Mouse (Mus musculus): Measurements from ENCODE around the gene Apoa1.

The Apoa1 gene

DNA sequence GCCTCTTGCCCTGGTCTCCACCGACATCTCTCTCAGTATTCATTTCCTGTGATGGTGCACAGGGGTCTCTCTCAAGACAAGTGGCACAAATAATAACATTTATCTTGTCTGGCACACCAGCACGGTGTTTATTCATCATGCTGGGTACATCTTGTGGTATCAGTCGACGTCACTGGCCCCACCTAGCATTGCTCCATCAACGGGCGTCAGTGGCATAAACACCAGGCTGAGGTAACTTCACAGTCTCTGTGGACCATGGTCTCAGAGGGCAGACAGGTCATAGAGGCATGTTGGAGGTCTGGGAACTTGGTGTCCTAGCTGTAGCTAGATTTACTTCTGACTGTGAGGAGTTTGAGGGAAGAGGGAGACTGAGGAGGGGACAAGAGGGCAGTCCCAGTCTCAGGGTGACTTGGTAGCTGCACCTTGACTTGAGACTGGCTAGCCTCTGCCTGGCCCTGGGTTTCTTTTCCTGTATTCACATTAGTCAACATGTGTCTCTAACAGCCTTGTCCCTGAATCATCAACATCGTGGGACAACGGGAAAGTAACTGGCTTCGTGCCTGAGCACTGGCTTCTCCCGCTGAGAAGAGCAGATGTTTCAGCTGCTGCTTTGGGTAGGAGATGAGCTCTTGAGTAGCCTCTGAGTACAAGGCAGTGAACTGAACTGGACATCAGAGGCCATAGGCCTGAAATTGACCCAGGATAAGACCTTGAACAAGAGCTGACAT lies 28.4 kb downstream of the Apoa1 start:
- DNase-seq (ENCODE audit: low read depth, low spot score), result peak; percentile 34

DNA sequence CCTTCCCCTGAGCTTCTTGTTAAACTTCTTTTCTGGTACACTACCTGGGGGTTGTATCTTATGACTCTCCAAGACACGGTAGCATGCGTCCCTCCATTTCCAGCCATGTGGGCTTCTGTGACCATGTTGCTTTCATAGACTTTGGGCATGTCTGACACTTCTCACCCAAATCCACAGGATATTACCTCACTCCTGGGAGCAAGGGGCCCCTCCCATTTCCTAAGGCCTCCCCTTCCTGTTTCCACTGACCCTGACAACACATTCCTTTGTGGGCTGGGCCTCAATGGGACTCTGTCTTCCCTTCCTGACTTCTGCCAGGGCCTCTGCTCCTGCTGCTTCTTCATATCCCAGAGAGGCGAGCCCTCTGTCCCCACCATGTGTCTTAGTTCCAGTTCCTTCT lies 29.2 kb downstream of the Apoa1 start:
- peak; percentile 67 for DNase-seq (ENCODE audit: low read depth, low spot score)

DNA sequence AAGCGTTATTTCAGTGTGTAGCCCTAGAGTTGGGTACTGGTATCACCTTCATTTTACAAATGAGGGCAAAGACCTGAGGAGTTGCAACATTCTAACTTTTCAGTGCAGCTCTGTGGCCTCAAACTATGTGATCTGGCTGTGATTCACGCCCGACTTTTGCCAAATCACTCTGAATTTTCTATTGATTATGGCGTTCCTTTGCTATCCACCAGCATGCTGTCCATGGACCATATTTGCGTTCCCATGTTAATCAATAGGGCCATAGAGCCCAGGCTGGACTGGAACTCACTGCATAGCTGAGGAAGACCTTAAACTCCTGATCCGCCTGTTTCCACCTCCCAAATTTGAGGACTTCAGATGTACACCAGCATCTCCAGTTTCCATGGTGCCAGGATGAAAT lies 30.7 kb downstream of the Apoa1 start:
- no peak for DNase-seq (ENCODE audit: low read depth, low spot score)

DNA sequence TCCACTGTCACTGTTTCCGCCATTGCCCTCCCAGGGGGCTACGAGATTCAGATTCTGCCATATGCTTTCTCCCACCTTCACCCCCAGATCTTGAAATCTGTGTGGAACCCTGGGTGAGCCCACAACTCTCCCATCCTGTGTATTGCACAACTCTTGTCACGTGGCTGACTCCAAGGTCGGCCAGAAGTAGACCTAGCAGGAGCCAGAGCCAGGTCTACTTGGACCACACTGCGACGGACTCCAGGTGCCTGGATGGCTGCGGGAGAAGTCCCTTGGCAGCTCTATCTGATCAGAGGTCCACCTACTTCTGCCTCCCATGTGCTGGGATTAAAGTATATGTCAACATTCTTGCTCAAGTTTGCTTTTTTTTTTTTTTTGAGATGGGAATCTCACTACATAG lies 32.8 kb downstream of the Apoa1 start:
- no peak for DNase-seq (ENCODE audit: low read depth, low spot score)

DNA sequence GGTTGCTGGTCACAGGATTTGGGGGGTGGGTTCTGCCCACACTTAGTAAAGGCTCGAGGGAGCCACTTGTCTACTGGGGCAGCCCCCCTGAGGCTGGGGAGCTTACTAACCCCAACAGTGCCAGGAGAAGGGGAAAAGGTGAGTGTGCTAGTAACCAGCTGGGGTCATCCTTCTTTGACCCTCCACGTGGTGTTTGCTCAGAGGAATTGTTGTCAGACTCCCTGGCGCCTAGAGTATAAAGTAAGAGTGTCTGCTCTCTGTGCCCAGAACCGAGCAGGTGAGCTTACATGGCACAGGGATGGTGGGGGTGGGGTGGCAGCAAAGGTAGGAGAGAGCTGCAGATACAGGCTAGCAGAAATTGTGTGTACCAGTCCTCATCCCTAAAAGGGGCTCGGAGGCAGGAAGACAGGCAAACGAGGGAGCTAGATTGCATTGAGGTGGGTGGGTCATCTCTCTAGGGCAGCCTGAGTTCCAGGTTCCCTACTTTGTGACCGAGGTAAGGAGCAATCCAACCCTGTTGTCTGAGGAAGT lies 40.0 kb downstream of the Apoa1 start, which contains the start of gene Apoa5:
Gene Apoa5 (plus strand): TSS at position 291 of the 531 bp plus-strand sequence.
- no peak for DNase-seq (ENCODE audit: low read depth, low spot score)

DNA sequence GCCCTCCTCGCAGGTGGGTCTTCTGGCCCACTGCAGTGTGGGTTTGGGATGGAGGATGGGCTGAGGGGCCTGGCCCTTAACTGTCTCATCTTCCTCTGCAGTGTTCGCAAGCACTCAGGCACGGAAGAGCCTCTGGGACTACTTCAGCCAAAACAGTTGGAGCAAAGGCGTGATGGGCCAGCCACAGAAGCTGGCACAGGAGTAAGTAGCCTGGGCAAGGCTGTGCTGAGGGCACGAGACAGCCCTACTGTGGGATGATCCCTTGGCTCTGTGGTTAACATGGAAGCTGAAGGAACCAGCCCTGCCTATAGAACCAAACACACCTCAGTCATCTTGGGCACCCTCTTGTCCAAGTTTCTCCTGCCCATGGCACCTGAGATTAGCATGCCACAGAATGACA lies 40.7 kb downstream of the Apoa1 start:
- DNase-seq (ENCODE audit: low read depth, low spot score), result no peak

DNA sequence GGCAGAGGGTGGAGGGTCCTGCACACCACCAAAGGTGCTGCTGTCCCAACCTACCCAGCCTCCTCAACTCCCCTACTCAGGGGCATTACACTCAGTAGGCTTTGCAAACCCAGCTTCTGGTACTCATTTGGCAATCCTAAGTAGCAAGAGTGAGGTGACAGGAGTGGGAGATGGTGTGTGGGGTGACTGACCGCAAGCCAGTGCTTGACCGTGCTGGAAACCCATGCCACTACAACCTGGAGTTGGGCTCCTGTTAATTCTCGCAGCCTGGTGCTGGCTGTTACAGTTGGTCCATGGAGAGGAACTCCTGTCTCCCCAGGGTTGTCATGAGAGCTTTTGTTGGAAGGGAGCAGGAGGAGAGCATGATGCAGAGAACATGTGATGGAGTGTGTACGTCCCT lies 42.4 kb downstream of the Apoa1 start:
- DNase-seq (ENCODE audit: low read depth, low spot score), result no peak

DNA sequence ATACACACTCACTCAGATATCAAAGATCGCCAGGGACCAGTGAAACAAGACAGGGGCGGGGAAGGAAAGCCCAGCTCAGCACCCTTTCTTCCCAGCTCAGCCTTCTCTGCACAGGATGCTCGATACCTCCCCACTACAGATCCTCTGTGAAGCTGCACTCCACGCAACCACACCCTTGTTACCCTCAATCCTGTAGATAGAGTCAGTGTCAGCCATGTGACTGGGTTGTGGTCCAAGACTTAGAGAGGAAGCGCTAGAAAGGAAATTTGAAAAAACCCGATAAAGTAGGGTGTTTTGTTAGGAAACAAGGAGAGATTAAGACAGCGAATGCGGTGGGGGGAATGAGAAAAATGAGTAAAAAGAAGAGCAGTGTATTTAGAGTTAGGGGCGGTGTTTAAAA lies 43.7 kb downstream of the Apoa1 start:
- no peak for DNase-seq (ENCODE audit: low read depth, low spot score)

DNA sequence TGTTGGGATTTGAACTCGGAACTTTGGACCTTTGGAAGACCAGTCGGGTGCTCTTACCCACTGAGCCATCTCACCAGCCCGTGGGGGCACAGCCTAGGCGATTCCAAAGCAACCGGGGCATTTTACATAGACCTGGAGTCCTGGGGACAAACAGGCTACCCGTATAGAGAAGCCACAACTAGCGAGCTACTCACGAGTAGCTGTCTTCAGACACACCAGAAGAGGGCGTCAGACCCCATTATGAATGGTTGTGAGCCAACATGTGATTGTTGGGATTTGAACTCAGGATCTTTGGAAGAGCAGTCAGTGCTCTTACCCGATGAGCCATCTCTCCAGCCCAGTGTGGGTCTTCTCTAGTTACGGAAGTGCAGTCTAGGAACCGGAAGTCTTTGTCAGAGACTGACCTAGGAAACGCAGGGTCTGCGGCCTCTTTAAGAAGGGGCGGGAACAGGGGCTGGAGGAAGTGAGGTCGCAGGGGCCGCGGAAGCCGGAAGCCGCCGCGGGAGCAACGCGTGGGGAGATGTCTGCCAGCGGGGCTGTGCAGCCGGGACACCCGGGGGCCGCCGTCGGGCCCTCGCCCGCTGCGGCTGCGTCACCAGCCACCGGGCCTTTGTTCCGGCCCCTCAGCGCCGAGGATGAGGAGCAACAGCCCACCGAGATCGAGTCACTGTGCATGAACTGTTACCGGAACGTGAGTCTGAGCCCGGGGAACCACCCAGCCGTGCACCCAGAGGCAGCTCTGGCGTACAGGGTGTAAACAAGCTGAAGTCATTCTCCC lies 44.5 kb downstream of the Apoa1 start, which contains the start of gene Zpr1:
Gene Zpr1 (plus strand): TSS at position 388 of the 778 bp plus-strand sequence.
- peak; percentile 94 for DNase-seq (ENCODE audit: low read depth, low spot score)

DNA sequence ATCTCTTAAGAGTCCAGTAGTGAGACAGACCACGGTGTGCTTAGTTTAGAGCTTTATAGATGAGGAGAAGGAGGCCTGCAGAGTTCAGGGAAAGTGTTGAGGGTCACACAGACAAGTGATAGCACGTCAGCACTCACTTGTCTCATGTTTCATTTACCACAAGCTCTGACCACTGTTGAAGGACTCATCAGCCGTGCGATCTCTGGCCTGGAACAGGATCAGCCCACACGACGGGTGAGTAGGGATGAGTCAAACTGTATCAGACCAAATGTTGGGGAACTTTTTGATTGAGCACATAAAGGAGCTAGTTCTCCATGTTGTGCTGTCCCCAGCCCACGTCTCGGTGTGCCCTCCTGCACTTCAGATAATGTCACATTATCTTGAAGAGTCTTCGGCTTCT lies 46.1 kb downstream of the Apoa1 start:
- DNase-seq (ENCODE audit: low read depth, low spot score), result peak; percentile 87
